Mouse (Mus musculus) small intestine, adult 2 months (tissue): ENCODE data around the gene Dnajc19.

Experiments
- CTCF ChIP-seq: fragments of 200-500 bp; IDR thresholded peaks from 2 replicates; pipeline ENCODE4 v1.5.1; 2012; ENCODE audit warnings: low read depth, mild to moderate bottlenecking, control low read depth, inconsistent platforms, low read length, moderate library complexity, mixed read lengths; ENCODE audit not compliant: insufficient replicate concordance, insufficient read length; ENCODE audit errors: extremely low read depth
- POLR2A ChIP-seq: fragments of 200-500 bp; IDR thresholded peaks from 2 replicates; pipeline ENCODE4 v1.6.1; 2012; ENCODE audit warnings: low read depth, mild to moderate bottlenecking, control low read depth, inconsistent platforms, low read length, moderate library complexity

DNA sequence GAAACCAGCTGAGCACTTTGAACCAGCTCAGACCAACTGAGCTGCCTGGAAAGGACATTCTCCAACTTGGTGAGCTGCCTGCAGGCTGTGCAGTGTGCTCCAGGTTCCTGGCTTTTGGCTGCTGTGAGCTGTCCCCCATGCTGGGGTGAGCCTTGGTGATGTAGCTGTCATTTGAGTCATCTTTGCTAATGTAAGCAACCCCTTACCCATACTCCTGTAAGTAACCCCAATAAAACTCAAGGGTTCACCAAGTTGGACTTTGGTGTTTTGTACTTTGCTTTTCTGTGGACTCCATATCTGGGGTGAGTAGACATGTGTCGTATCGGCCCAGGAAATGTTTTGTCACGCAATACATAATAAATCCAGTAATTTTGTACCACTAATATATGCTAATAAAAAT is 39.7 kb upstream of the Dnajc19 start:
- TF ChIP-seq CTCF, result no peak
- TF ChIP-seq POLR2A, result no peak
